Mouse (Mus musculus): ENCODE data around the gene Chil3.
"Not testable (repeated sequence)": the region's sequence is repeated elsewhere in the genome, so short reads cannot be mapped to it uniquely, and the experiment has no call there.

DNA sequence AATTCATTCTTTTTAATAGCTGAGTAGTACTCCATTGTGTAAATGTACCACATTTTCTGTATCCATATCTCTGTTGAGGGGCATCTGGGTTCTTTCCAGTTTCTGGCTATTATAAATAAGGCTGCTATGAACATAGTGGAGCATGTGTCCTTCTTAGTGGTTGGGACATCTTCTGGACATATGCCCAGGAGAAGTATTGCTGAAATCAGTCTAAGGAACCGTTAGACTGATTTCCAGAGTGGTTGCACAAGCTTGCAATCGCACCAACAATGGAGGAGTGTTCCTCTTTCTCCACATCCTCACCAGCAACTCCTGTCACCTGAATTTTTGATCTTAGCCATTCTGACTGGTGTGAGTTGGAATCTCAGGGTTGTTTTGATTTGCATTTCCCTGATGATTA is 5.1 kb upstream of the Chil3 start:
- not testable (repeated sequence) for TF ChIP-seq CTCF (IDR thresholded peaks at IDR 0.05; ENCODE audit: extremely low read depth, insufficient read length, insufficient replicate concordance, low read depth, low read length); POLR2A (IDR thresholded peaks at IDR 0.05; ENCODE audit: low read depth, low read length)
